Mouse (Mus musculus) limb, embryonic 12.5 days (tissue): ENCODE data around the gene Rps28. TPM values are rescaled to one million over a fixed set of nuclear protein-coding genes. Genes with fewer than 3 reads are reported as not detected.
"Not testable (repeated sequence)": the region's sequence is repeated elsewhere in the genome, so short reads cannot be mapped to it uniquely, and the experiment has no call there.

Experiments used
- ATAC-seq: fragments of 200-750 bp; cut with Nextera tagmentation; 2 replicates; pipeline ENCODE4 v1.8.0; 2017; ENCODE audit warnings: low read depth, moderate TSS enrichment; ENCODE audit not compliant: insufficient number of reproducible peaks, insufficient read depth, low FRiP score, low TSS enrichment
- H3K27ac ChIP-seq: fragments of 300-500 bp; sonication (generic); 2 replicates; pipeline ENCODE4 v1.5.1; 2016; ENCODE audit warnings: mild to moderate bottlenecking, moderate library complexity
- H3K27me3 ChIP-seq: fragments of 300-500 bp; sonication (generic); 2 replicates; pipeline ENCODE4 v1.6.1; 2016; ENCODE audit warnings: mild to moderate bottlenecking, moderate library complexity
- H3K36me3 ChIP-seq: fragments of 300-500 bp; sonication (generic); 2 replicates; pipeline ENCODE4 v1.6.1; 2016; ENCODE audit warnings: mild to moderate bottlenecking, moderate library complexity
- H3K4me1 ChIP-seq: fragments of 300-500 bp; sonication (generic); replicated peaks from 2 replicates; pipeline ENCODE4 v1.6.1; 2016
- H3K4me2 ChIP-seq: fragments of 300-500 bp; sonication (generic); 2 replicates; pipeline ENCODE4 v1.6.1; 2016; ENCODE audit warnings: mild to moderate bottlenecking, moderate library complexity
- H3K4me3 ChIP-seq: fragments of 300-500 bp; sonication (generic); replicated peaks from 2 replicates; pipeline ENCODE4 v1.5.1; 2016; ENCODE audit warnings: mild to moderate bottlenecking
- H3K9ac ChIP-seq: fragments of 300-500 bp; sonication (generic); replicated peaks from 2 replicates; pipeline ENCODE4 v1.6.1; 2016; ENCODE audit warnings: mild to moderate bottlenecking, moderate library complexity
- H3K9me3 ChIP-seq: fragments of 300-500 bp; sonication (generic); 2 replicates; pipeline ENCODE4 v1.6.1; 2016; ENCODE audit warnings: mild to moderate bottlenecking, moderate library complexity
- WGBS: fragments of 180-500 bp; shearing (Covaris S2); methylation state at CpG from one replicate; pipeline ENCODE4 v1.1.7; 2016; 5-methylcytosine and 5-hydroxymethylcytosine counted together
- polyA plus RNA-seq: library from polyadenylated mRNA; unstranded; fragments of >200 nt; fragmentation: Nextera tagmentation; extraction: Ambion mirVana; gene quantifications from 2 replicates; pipeline ENCODE4 v1.2.1, GENCODE M21; 2016

Rps28 gene
- polyA plus RNA-seq, 1 experiment from 2014 or later: 1,020 TPM

- no peaks in the 10 kb centered on the region for H3K9me3 ChIP-seq
- H3K27ac ChIP-seq: no peak overlapping the region
- H3K9ac ChIP-seq: no peak overlapping the region
- peaks cover 22% of the 10 kb centered on the region for H3K4me1 ChIP-seq
- no peak for ATAC-seq
- no peak overlapping the region for H3K4me2 ChIP-seq
- no peaks in the 10 kb centered on the region for H3K27me3 ChIP-seq
- no peak overlapping the region for H3K4me3 ChIP-seq
- WGBS: under 1% methylated on average over 3 of the region's 3 CpGs
- peaks cover 67% of the 10 kb centered on the region for H3K36me3 ChIP-seq
These were observed 2.5 kb upstream of the Rps28 start for GRCm38 (mm10) chr17:33826850-33827249.

GRCm38 (mm10) chr17:33825462-33825861, 1.1 kb upstream of the Rps28 start:
- H3K36me3 ChIP-seq: peaks cover 67% of the 10 kb centered on the region
- peak overlapping the region; percentile 81; the same call in 1 of the 2 replicates for H3K9ac ChIP-seq
- peak overlapping the region; percentile 76 for H3K4me2 ChIP-seq
- H3K27ac ChIP-seq: no peak overlapping the region
- no peak for ATAC-seq
- WGBS: 84% methylated on average over 8 of the region's 8 CpGs
- peak overlapping the region; percentile 77 for H3K4me3 ChIP-seq
- peaks cover 26% of the 10 kb centered on the region for H3K4me1 ChIP-seq
- H3K27me3 ChIP-seq: no peaks in the 10 kb centered on the region
- H3K9me3 ChIP-seq: no peaks in the 10 kb centered on the region

GRCm38 (mm10) chr17:33824997-33825330, 602 bp upstream of the Rps28 start:
- not testable (repeated sequence) for H3K27me3 ChIP-seq, ATAC-seq, H3K9me3 ChIP-seq
- peak overlapping the region; percentile 76 for H3K4me2 ChIP-seq
- H3K4me1 ChIP-seq: peaks cover 26% of the 10 kb centered on the region
- H3K36me3 ChIP-seq: peaks cover 67% of the 10 kb centered on the region
- peak overlapping the region; percentile 81 for H3K9ac ChIP-seq
- peak overlapping the region; percentile 92 for H3K27ac ChIP-seq
- WGBS: 4% methylated on average over 6 of the region's 6 CpGs
- peak overlapping the region; percentile 77 for H3K4me3 ChIP-seq

- 87% methylated on average over 8 of the region's 8 CpGs for WGBS
- Histone ChIP-seq H3K4me2 (peak overlapping the region; percentile 79), H3K9ac (peak overlapping the region; percentile 85), H3K4me3 (peak overlapping the region; percentile 77), H3K36me3 (peaks cover 67% of the 10 kb centered on the region), H3K4me1 (peaks cover 32% of the 10 kb centered on the region)
- H3K27me3 ChIP-seq, H3K9me3 ChIP-seq, ATAC-seq, H3K27ac ChIP-seq: not testable (repeated sequence)
These were observed 1.2 kb downstream of the Rps28 start for GRCm38 (mm10) chr17:33823171-33823570.

GRCm38 (mm10) chr17:33822436-33822959, 1.9 kb downstream of the Rps28 start:
- H3K4me3 ChIP-seq: peak overlapping the region; percentile 77; the same call in 1 of the 2 replicates
- H3K4me2 ChIP-seq: peak overlapping the region; percentile 79
- peaks cover 37% of the 10 kb centered on the region for H3K4me1 ChIP-seq
- H3K9ac ChIP-seq: 0 out of 2 replicates have a peak overlapping the region, but pooled peaks have one; percentile 31
- ATAC-seq: no peak
- H3K9me3 ChIP-seq: no peaks in the 10 kb centered on the region
- WGBS: 82% methylated on average over 1 of the region's 1 CpGs
- H3K27ac ChIP-seq: no peak overlapping the region
- peaks cover 61% of the 10 kb centered on the region for H3K36me3 ChIP-seq
- no peaks in the 10 kb centered on the region for H3K27me3 ChIP-seq

GRCm38 (mm10) chr17:33817969-33818643, 6.3 kb downstream of the Rps28 start:
- peak overlapping the region; percentile 75 for H3K9ac ChIP-seq
- 18% methylated on average over 33 of the region's 33 CpGs for WGBS
- peak overlapping the region; percentile 89 for H3K27ac ChIP-seq
- peaks cover 49% of the 10 kb centered on the region for H3K36me3 ChIP-seq
- no peaks in the 10 kb centered on the region; the same call in 1 of the 2 replicates for H3K27me3 ChIP-seq
- H3K4me3 ChIP-seq: peak overlapping the region; percentile 60
- H3K4me1 ChIP-seq: peaks cover 26% of the 10 kb centered on the region
- H3K9me3 ChIP-seq: no peaks in the 10 kb centered on the region
- peak overlapping the region; percentile 85 for H3K4me2 ChIP-seq
- ATAC-seq: no peak; the same call in none of the 2 replicates

GRCm38 (mm10) chr17:33817184-33817968, 7.0 kb downstream of the Rps28 start:
- H3K27ac ChIP-seq: peak overlapping the region; percentile 89
- peak; percentile 96 for ATAC-seq
- H3K9me3 ChIP-seq: no peaks in the 10 kb centered on the region
- H3K9ac ChIP-seq: peak overlapping the region; percentile 79
- no peaks in the 10 kb centered on the region; the same call in 1 of the 2 replicates for H3K27me3 ChIP-seq
- peaks cover 19% of the 10 kb centered on the region for H3K4me1 ChIP-seq
- peak overlapping the region; percentile 85 for H3K4me2 ChIP-seq
- H3K4me3 ChIP-seq: peak overlapping the region; percentile 60
- H3K36me3 ChIP-seq: peaks cover 42% of the 10 kb centered on the region
- under 1% methylated on average over 89 of the region's 89 CpGs for WGBS

GRCm38 (mm10) chr17:33816612-33817011, 7.8 kb downstream of the Rps28 start:
- H3K4me3 ChIP-seq: peak overlapping the region; percentile 60
- H3K27ac ChIP-seq: no peak overlapping the region
- ATAC-seq: no peak
- H3K4me2 ChIP-seq: peak overlapping the region; percentile 85
- 81% methylated on average over 5 of the region's 5 CpGs for WGBS
- H3K9me3 ChIP-seq: no peaks in the 10 kb centered on the region
- peaks cover 18% of the 10 kb centered on the region for H3K4me1 ChIP-seq
- peaks cover 34% of the 10 kb centered on the region for H3K36me3 ChIP-seq
- no peak overlapping the region; the same call in 1 of the 2 replicates for H3K9ac ChIP-seq
- H3K27me3 ChIP-seq: no peaks in the 10 kb centered on the region; the same call in 1 of the 2 replicates

- no peaks in the 10 kb centered on the region for H3K9me3 ChIP-seq
- peaks cover 22% of the 10 kb centered on the region for H3K36me3 ChIP-seq
- H3K27ac ChIP-seq: no peak overlapping the region
- H3K4me2 ChIP-seq: no peak overlapping the region
- H3K9ac ChIP-seq: no peak overlapping the region
- peaks cover 6% of the 10 kb centered on the region for H3K27me3 ChIP-seq
- 93% methylated on average over 6 of the region's 6 CpGs for WGBS
- ATAC-seq: no peak
- H3K4me3 ChIP-seq: no peak overlapping the region
- peaks cover 22% of the 10 kb centered on the region for H3K4me1 ChIP-seq
These were observed 9.0 kb downstream of the Rps28 start for GRCm38 (mm10) chr17:33815399-33815798.

GRCm38 (mm10) chr17:33812990-33813389, 11.4 kb downstream of the Rps28 start:
- no peaks in the 10 kb centered on the region for H3K9me3 ChIP-seq
- H3K4me1 ChIP-seq: peaks cover 14% of the 10 kb centered on the region
- H3K4me3 ChIP-seq: no peak overlapping the region
- no peaks in the 10 kb centered on the region for H3K36me3 ChIP-seq
- H3K9ac ChIP-seq: no peak overlapping the region
- no peak for ATAC-seq
- 69% methylated on average over 4 of the region's 4 CpGs for WGBS
- peaks cover 6% of the 10 kb centered on the region for H3K27me3 ChIP-seq
- H3K4me2 ChIP-seq: no peak overlapping the region
- H3K27ac ChIP-seq: no peak overlapping the region

- peaks cover 6% of the 10 kb centered on the region for H3K27me3 ChIP-seq
- no peak overlapping the region for H3K4me3 ChIP-seq
- peaks cover 11% of the 10 kb centered on the region for H3K4me1 ChIP-seq
- H3K9ac ChIP-seq: no peak overlapping the region
- ATAC-seq: no peak
- H3K27ac ChIP-seq: no peak overlapping the region
- WGBS: 63% methylated on average over 3 of the region's 3 CpGs
- H3K4me2 ChIP-seq: no peak overlapping the region
- H3K9me3 ChIP-seq: no peaks in the 10 kb centered on the region
- H3K36me3 ChIP-seq: no peaks in the 10 kb centered on the region
These were observed 11.9 kb downstream of the Rps28 start for GRCm38 (mm10) chr17:33812475-33812874.
